Mouse (Mus musculus) urinary bladder, postnatal 14 days (tissue): ENCODE measurements around the gene Slc35f6.
"Not testable (repeated sequence)": the region's sequence is repeated elsewhere in the genome, so short reads cannot be mapped to it uniquely, and the experiment has no call there.

Experiments used
- DNase-seq: peaks from one replicate; pipeline ENCODE4 v3.0.0; 2021; ENCODE audit warnings: low spot score

The Slc35f6 gene

DNA sequence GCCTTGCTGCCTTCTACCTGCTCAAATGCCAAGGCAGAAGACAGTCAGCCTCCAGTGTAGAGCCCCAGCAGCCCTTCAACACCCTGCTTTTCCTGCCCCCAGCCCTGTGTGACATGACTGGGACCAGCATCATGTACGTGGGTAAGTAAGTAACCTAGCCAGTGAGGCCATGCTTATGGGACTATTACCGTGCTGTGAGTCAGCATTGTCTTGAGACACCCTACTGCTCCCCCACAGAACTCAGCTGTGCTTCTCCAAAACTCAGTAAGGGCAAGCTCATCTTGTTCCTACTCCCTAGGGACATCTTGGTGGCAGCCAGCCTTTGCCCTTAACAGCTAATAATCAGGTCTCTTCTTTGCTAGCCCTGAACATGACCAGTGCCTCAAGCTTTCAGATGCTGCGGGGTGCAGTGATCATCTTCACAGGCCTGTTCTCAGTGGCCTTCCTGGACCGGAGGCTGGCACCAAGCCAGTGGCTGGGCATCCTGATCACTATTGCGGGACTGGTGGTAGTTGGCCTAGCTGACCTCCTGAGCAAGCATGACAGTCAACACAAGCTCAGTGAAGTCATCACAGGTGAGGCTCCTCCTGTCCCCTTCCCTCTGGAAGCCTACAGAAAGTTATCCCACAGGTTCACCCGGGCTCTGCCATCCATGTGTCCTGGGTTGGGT, 7.9 kb downstream of the Slc35f6 start:
- DNase-seq: no peak

GRCm38 (mm10) chr5:30659042-30659441, 11.3 kb downstream of the Slc35f6 start:
- no peak for DNase-seq

DNA sequence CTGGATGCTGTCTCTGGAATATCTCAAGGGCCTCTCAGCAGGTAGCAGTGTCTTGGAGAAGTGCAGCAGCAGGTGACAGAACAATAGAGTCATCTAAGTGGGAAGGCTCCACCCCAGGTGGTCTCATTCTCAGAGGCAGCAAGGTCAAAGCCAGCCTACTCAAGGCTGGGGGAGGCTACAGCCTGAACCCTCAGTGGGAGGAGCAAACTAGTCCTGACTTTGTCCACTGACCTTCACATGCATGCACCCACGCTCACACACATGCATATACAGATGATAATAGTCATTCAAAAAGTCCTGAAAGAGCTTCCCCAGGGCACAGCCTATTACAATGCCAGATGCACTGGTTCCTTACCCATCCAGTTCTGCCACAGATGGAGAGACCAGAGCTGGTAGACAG, 12.5 kb downstream of the Slc35f6 start:
- DNase-seq: no peak

DNA sequence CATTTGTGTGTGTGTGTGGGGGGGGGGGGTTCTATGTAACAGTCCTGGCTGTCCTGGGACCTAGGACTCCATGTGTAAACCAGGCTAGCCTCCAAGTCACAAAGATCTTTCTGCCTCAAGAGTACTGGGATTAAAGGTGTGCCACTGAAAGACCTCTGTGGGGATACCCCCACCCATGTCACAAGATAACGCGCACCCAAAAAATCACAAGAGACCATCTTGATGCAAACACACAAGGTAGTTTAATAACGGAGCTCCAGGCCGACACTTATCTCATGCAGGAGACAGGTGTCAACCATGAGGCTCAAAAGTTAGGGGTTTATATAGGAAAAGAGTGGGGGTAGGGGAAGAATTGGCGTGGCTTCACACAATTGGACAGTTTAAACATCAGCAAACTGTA, 13.1 kb downstream of the Slc35f6 start:
- no peak for DNase-seq

- no peak for DNase-seq
Measured at GRCm38 (mm10) chr5:30665360-30665759, 17.6 kb downstream of the Slc35f6 start.

DNA sequence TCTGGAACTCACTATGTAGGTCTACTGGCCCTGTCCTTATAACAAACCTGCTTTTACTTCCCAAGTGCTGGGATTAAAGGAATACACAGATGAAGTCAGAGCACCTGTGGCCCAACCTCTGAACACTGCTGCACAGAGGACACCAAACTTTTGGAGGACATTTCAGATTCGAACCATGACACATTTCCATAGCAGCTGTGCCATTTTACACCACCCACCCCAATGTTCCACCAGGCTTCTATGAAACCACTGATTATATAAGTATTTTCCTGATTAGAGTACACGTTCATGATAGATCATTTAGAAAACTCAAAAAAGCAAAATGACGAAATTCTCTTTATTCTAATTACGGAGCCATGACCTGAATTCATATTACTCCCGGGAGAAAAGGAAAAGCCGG, 18.2 kb downstream of the Slc35f6 start:
- no peak for DNase-seq

GRCm38 (mm10) chr5:30666391-30667195, 18.9 kb downstream of the Slc35f6 start, which contains the start of gene Cenpa:
Gene Cenpa (plus strand): TSS chr5:30666777.
- peak; percentile 91 for DNase-seq

GRCm38 (mm10) chr5:30667215-30667614, 19.5 kb downstream of the Slc35f6 start:
- DNase-seq: no peak

- DNase-seq: no peak
Measured at GRCm38 (mm10) chr5:30667686-30668085, 20.0 kb downstream of the Slc35f6 start.

DNA sequence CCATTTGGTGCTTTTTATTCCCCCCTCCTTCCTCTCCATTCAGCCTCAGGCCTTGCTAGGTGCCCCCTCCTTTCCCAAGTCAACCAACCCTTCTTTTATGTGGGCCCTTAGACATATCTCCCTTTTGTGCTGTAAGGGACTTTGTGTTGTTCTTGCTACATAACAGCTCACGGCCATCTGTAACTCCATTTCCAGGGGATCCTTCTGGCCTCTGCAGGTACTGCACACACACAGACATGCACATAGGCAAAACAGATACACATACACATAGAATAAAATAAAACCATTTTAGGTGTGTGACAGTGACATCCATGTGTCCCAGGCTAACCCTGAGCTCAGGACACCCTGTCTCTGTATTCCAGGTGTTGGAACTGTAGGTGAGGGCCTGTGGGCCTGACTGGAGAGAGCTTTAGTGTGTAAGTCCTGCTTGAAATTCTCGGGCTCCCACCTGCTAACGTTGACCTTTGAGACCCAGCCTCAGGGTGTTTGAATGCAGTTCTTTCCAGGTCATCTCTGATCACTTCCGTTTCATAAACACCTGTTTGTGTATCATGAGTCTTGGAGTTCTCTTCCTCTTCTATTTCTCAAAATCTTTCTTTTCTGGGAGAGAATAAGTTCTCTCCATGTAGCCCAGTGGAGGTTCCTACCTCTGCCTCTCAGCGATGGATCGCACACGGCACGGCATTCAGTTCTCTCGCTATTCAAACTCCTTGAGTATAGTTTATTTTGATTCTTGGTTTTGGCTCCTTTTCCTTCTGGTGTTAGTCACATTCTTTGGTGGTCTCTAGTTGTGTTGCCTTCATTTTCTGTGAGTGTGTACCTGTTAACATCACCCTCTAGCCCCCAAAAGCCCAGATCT, 21.1 kb downstream of the Slc35f6 start:
- DNase-seq: no peak

DNA sequence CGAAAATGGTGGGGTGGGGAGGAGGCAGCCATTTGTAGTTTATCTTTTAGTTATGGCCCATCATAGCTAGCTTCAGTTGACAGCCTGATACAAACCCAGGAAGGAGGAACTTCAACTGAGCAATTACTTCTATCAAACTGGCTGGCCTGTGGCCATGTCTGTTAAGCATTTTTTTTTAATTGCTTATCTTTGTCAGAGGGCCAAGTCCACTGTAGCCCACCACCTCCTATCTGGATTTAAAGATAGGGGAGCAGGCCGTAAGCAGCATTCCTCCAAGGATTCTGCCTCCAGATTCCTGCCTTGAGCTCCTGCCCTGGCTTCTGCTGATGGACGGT, 21.7 kb downstream of the Slc35f6 start:
- no peak for DNase-seq

GRCm38 (mm10) chr5:30670091-30670490, 22.4 kb downstream of the Slc35f6 start:
- no peak for DNase-seq

GRCm38 (mm10) chr5:30674001-30674400, 26.3 kb downstream of the Slc35f6 start:
- no peak for DNase-seq

GRCm38 (mm10) chr5:30676800-30677199, 29.1 kb downstream of the Slc35f6 start:
- no peak for DNase-seq

- DNase-seq: not testable (repeated sequence)
Measured at GRCm38 (mm10) chr5:30678069-30678468, 30.3 kb downstream of the Slc35f6 start.

DNA sequence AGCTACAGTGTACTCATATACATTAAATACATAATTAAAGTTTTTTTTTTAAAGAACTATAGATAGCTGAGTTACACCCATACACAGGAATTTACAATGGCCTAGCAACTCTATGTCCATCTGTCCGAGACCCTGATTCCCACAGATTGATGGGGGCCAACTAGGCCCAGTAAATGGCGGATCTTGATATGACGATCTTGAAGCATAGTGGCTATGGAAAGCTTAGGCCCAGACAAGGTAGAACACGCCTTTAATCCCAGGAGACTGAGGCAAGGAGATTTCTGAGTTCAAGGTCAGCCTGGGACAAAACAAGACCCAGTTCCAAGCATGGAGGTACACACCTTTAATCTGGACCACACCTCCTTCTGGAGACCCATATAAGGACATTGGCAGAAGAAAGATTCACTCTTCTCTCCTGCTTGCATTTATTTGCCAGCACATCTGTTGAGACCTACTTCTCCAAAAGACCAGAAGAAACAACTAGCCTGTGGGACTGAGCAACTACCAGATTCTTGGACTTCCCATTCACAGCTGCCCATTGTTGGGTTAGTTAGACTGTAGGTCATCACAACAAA, 31.1 kb downstream of the Slc35f6 start:
- no peak for DNase-seq

GRCm38 (mm10) chr5:30679593-30679992, 31.9 kb downstream of the Slc35f6 start:
- DNase-seq: no peak

GRCm38 (mm10) chr5:30681970-30682369, 34.2 kb downstream of the Slc35f6 start:
- no peak for DNase-seq

DNA sequence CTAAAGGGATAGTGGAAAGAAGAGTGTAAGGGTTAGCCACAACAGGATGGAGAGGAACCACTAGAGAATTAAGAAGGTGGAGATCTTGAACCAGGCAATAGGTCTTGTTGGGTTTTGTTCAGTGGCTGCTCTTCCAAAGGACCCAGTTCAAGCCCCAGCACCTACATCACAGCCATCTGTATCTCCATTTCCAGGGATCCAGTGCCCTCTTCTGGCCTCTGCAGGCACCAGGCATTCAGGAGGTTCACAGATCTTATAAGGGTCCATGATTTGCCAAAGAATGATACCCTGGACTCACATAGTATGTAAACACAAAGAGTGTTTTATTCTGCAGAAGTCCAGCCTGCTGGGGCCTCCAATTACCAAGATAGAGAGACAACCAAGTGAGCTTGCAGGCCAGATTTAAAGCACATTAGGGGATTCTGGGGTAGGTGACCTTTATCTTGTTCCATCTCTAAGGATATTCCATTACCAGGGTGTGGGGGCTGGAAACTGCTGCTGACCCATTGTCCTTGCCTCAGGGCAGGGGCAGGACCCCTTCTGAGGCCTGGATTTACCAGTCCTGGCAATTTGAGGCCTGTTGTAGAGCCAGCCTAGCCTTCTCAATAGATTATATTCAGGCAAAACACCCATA, 35.4 kb downstream of the Slc35f6 start:
- no peak for DNase-seq

DNA sequence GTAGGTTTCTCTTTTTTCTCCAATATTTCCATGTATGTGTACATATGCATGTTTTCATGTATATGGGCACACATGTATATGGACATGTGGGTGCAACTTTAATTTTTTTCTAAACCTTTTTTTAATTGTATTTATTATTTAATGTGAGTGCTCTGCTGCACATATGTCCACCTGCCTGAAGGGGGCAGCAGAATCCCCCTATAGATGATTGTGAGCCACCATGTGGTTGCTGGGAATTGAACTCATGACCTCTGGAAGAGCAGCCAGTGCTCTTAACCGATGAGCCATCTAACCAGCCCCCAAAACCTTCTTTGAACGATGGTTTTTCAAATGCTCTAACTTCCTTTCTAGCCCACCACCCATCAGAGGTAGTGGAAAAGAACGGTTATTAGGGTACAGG, 36.3 kb downstream of the Slc35f6 start:
- no peak for DNase-seq

- no peak for DNase-seq
Measured at GRCm38 (mm10) chr5:30686781-30687180, 39.0 kb downstream of the Slc35f6 start.
